Mouse (Mus musculus): ENCODE data around the gene Lypd6b. TPM values are rescaled to one million over a fixed set of nuclear protein-coding genes. Genes with fewer than 3 reads are reported as not detected.

The Lypd6b gene
- polyA plus RNA-seq, 1 experiment from 2014 or later = 1.0 TPM

DNA sequence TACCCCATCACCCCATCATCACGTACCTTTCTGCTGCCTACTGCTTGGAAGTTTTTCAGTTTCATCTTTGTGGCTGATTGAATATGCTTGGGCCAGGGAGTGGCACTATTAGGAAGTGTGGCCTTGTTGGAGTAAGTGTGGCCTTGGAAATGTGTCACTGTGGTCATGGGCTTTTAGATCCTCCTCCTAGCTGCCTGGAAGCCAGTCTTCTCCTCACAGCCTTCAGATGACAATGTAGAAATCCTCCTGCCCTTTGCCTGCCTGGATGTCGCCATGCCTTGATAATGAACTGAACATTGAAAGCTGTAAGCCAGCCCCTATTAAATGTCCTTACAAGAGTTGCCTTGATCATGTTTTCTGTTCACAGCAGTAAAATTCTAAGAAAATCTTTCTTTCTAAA, 174.5 kb downstream of the Lypd6b start:
- Histone ChIP-seq H3K9ac (no peak overlapping the region), H3K4me1 (replicated peaks) (no peaks in the 10 kb centered on the region), H3K36me3 (no peaks in the 10 kb centered on the region), H3K4me2 (no peak overlapping the region), H3K27ac (no peak overlapping the region), H3K4me3 (no peak overlapping the region), H3K27me3 (no peaks in the 10 kb centered on the region), H3K9me3 (replicated peaks) (no peaks in the 10 kb centered on the region)
- ATAC-seq (replicated peaks; ENCODE audit: insufficient number of reproducible peaks, insufficient read depth, low FRiP score, low read depth) = no peak
- WGBS = 83% methylated on average over 2 of the region's 2 CpGs

DNA sequence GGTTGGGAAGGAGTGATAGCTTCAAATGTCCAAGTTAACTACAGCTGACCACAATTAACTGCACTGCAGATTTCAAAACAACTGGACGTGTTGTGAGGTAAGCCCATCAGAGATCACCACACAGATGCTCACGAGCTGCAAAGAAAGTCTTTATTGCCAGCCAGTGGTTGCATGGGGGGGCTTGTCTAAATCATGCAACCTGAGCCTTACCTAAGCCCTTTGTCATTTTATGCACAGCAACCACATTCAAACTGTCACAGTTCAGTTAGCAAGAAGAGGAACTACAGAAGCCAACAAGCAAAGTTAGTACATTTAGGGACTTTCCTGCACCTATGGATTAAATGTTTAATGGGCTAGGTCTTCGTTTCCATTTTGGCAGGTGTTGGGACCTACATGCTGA, 177.4 kb downstream of the Lypd6b start:
- no peaks in the 10 kb centered on the region for H3K9me3 ChIP-seq (replicated peaks)
- H3K36me3 ChIP-seq = no peaks in the 10 kb centered on the region
- WGBS = 68% methylated on average over 3 of the region's 3 CpGs
- H3K27me3 ChIP-seq = no peaks in the 10 kb centered on the region
- H3K4me3 ChIP-seq = no peak overlapping the region
- H3K27ac ChIP-seq = no peak overlapping the region
- no peak for ATAC-seq (replicated peaks; ENCODE audit: insufficient number of reproducible peaks, insufficient read depth, low FRiP score, low read depth)
- H3K9ac ChIP-seq = no peak overlapping the region
- no peaks in the 10 kb centered on the region for H3K4me1 ChIP-seq (replicated peaks)
- H3K4me2 ChIP-seq = no peak overlapping the region

DNA sequence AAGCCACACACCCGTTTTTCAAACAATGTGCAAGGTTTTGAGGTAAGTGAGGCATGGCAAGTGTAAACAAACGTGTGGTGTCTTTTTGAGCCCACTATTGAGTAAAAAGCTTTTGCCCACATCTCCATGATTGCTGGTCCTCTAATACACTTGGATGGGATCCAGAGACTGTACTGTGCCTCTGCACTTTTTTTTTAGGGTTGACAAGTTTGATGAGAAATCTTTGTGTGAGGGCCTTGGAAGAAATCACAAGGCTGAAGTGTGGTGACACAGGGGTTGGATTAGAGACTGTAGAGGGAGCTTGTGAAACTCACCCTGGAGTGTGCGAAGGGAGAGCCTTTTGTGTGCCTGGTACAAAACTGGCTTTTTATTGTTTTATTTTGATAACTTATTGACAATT, 180.3 kb downstream of the Lypd6b start:
- no peak overlapping the region for H3K27ac ChIP-seq
- no peak overlapping the region for H3K4me3 ChIP-seq
- WGBS = 60% methylated on average over 3 of the region's 3 CpGs
- no peak overlapping the region for H3K4me2 ChIP-seq
- no peaks in the 10 kb centered on the region for H3K9me3 ChIP-seq (replicated peaks)
- H3K36me3 ChIP-seq = no peaks in the 10 kb centered on the region
- H3K4me1 ChIP-seq (replicated peaks) = no peaks in the 10 kb centered on the region
- ATAC-seq (replicated peaks; ENCODE audit: insufficient number of reproducible peaks, insufficient read depth, low FRiP score, low read depth) = no peak
- H3K27me3 ChIP-seq = no peaks in the 10 kb centered on the region
- no peak overlapping the region for H3K9ac ChIP-seq

DNA sequence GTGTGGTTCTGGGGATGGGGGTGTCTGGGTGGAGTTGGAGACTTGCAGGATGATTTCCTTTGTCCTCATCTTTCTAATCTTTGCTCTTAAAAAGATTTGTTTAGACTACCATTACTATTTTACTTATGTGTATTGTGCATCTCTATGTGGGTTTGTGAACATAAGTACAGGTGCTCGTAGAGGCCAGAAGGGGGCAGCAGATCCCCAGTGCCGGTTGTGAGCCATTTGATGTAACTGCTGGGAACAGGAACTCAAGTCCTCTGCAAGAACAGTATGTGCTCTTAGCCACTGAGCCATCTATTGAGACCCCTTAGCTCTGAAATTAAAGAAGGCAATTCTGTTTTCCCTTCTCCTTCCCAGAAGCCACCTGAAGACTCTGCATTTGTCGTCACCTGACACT, 183.5 kb downstream of the Lypd6b start:
- no peaks in the 10 kb centered on the region for H3K9me3 ChIP-seq (replicated peaks)
- no peak overlapping the region for H3K9ac ChIP-seq
- no peak overlapping the region for H3K4me3 ChIP-seq
- H3K4me1 ChIP-seq (replicated peaks) = peaks cover 2% of the 10 kb centered on the region; the same call in 1 of the 2 replicates
- no peaks in the 10 kb centered on the region for H3K36me3 ChIP-seq
- WGBS = 86% methylated on average over 3 of the region's 3 CpGs
- no peak overlapping the region for H3K27ac ChIP-seq
- no peaks in the 10 kb centered on the region for H3K27me3 ChIP-seq
- no peak for ATAC-seq (replicated peaks; ENCODE audit: insufficient number of reproducible peaks, insufficient read depth, low FRiP score, low read depth)
- no peak overlapping the region for H3K4me2 ChIP-seq

DNA sequence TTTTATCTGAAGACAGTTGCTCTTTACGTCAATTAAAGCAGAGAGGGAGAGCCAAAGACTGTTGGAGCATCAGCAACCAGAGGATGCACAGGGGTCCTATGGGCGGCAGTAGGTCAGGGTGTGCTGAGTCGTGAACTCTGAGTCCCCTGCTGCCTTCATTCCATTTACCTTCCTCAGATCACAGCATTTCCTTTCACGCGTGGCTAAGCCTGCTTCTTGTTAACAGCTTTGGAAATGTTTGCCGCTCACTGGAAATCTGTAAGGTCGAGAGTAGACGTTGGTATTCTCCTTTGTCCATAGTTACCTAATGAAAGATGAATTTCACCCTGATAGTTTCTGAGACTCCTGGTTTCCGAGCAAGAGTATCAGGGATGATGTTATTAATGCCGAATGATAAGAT, 191.1 kb downstream of the Lypd6b start:
- H3K4me2 ChIP-seq = no peak overlapping the region
- H3K27ac ChIP-seq = no peak overlapping the region
- WGBS = 63% methylated on average over 10 of the region's 10 CpGs
- ATAC-seq (replicated peaks; ENCODE audit: insufficient number of reproducible peaks, insufficient read depth, low FRiP score, low read depth) = no peak
- H3K27me3 ChIP-seq = no peaks in the 10 kb centered on the region
- H3K9ac ChIP-seq = no peak overlapping the region
- no peaks in the 10 kb centered on the region for H3K36me3 ChIP-seq
- H3K4me1 ChIP-seq (replicated peaks) = peaks cover 5% of the 10 kb centered on the region; the same call in 1 of the 2 replicates
- H3K9me3 ChIP-seq (replicated peaks) = no peaks in the 10 kb centered on the region
- no peak overlapping the region for H3K4me3 ChIP-seq

DNA sequence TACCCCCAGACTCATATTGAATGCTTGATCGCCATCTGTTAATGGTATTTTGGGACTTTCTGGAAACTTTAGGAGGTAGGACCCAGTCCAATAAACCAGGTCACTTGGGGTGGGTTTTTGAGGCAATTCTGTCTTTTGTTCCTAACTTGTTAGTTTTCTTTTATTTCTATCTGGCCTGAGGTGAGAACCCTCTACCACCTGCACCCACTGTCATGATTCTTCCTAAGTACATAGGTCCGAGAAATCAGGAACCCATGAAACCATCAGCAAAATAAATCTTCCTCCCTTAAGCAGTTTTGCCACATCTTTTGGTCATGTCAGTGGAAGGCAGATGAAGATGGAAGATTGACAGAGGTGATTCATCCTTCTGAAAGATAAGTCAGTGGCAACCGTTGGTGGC, 192.5 kb downstream of the Lypd6b start:
- H3K4me2 ChIP-seq = no peak overlapping the region
- H3K9me3 ChIP-seq (replicated peaks) = no peaks in the 10 kb centered on the region
- 84% methylated on average over 3 of the region's 3 CpGs for WGBS
- H3K4me1 ChIP-seq (replicated peaks) = 0 out of 2 replicates have a peak, but pooled peaks cover 3% of the 10 kb centered on the region
- H3K27ac ChIP-seq = no peak overlapping the region
- H3K4me3 ChIP-seq = no peak overlapping the region
- ATAC-seq (replicated peaks; ENCODE audit: insufficient number of reproducible peaks, insufficient read depth, low FRiP score, low read depth) = no peak
- no peak overlapping the region for H3K9ac ChIP-seq
- H3K36me3 ChIP-seq = no peaks in the 10 kb centered on the region
- no peaks in the 10 kb centered on the region for H3K27me3 ChIP-seq

DNA sequence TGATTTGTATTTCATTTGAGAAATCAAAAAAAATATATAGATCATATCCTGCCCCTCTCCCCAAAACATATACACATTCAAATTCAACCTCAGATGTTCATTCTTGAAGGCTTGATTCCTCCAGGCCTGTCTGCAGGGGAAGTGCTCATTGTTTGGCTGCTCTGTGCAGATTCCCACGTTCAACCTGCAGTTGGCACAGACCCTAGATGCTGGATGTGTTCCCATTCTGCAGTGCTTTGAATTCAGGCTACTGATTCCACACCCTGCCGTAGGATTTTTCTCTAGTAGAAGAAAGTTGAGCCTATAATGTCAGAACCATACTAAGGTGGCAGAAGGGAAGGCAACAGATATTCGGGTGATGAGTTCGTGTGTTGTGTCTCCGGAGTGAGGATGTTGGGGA, 195.5 kb downstream of the Lypd6b start:
- H3K4me2 ChIP-seq = no peak overlapping the region
- no peak overlapping the region for H3K9ac ChIP-seq
- 58% methylated on average over 5 of the region's 5 CpGs for WGBS
- ATAC-seq (replicated peaks; ENCODE audit: insufficient number of reproducible peaks, insufficient read depth, low FRiP score, low read depth) = no peak
- H3K4me1 ChIP-seq (replicated peaks) = 0 out of 2 replicates have a peak, but pooled peaks cover 3% of the 10 kb centered on the region
- no peaks in the 10 kb centered on the region for H3K36me3 ChIP-seq
- H3K27ac ChIP-seq = no peak overlapping the region
- H3K4me3 ChIP-seq = no peak overlapping the region
- H3K27me3 ChIP-seq = no peaks in the 10 kb centered on the region
- no peaks in the 10 kb centered on the region for H3K9me3 ChIP-seq (replicated peaks)

DNA sequence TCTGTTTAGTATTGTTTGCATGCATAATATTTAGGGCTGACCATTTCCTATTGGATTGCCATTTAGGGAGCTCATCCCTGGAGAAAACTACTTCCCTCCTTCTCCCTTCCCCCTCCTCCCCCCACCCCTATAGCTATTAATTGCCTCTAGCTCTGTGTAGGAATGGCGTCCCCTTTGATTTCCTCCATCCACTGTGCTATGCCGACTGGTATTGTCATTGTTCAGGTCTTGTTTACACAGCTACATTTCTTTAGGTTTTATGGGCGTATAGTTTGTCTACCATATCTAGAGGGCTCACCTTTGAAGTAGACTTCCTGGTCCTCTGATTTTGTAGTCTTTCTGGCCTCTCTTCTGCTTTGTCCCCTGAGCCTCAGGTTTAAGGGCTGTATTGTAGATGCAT, 197.3 kb downstream of the Lypd6b start:
- Histone ChIP-seq H3K9ac (no peak overlapping the region), H3K4me3 (no peak overlapping the region), H3K9me3 (replicated peaks) (no peaks in the 10 kb centered on the region), H3K4me1 (replicated peaks) (0 out of 2 replicates have a peak, but pooled peaks cover 3% of the 10 kb centered on the region), H3K27me3 (no peaks in the 10 kb centered on the region), H3K4me2 (no peak overlapping the region), H3K36me3 (no peaks in the 10 kb centered on the region), H3K27ac (no peak overlapping the region)
- ATAC-seq (replicated peaks; ENCODE audit: insufficient number of reproducible peaks, insufficient read depth, low FRiP score, low read depth) = no peak
- WGBS = 65% methylated on average over 3 of the region's 3 CpGs

DNA sequence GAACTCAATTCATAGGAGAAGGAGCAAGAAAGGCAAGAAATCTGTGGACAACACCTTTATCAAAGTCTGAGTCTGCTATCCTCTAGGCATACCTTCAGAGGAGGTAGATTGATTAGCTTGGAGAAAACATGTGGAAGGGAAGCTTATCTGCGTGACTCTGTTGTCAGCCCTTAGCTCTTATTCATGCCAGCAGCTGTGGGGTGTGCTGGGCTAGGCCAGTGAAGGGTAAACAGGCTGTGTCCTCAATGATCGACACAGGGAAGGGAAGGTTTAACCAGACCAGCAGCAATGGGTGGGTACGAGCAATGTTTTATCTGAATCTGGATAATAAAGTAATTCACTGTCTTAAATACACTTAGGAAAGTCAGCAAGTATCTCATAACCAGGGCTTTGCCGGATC, 208.4 kb downstream of the Lypd6b start:
- Histone ChIP-seq H3K4me1 (replicated peaks) (no peaks in the 10 kb centered on the region), H3K4me3 (no peak overlapping the region), H3K36me3 (no peaks in the 10 kb centered on the region), H3K9me3 (replicated peaks) (no peaks in the 10 kb centered on the region), H3K27me3 (no peaks in the 10 kb centered on the region), H3K9ac (no peak overlapping the region), H3K4me2 (no peak overlapping the region), H3K27ac (no peak overlapping the region)
- no peak for ATAC-seq (replicated peaks; ENCODE audit: insufficient number of reproducible peaks, insufficient read depth, low FRiP score, low read depth)
- WGBS = 46% methylated on average over 4 of the region's 4 CpGs

DNA sequence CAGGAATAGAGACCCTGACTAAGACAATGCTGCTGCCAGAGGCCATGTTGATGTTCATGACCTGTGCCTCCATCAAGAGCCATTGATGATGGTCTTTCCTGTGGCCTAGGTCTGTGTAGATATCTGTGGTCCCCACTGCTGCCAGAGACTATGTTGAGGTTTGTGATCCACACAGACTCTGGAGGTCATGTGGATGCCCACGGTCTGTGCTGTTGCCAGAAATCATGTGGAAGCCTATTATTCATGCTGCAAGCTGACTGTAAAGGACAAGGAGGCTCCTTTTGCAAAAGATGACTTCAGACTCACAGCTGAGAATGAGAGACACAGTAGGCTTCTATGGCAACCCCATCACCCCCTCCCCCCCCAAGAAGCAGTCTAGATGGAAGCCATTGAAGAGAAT, 209.7 kb downstream of the Lypd6b start:
- Histone ChIP-seq H3K27me3 (no peaks in the 10 kb centered on the region), H3K4me1 (replicated peaks) (no peaks in the 10 kb centered on the region), H3K36me3 (no peaks in the 10 kb centered on the region), H3K4me2 (no peak overlapping the region), H3K9ac (no peak overlapping the region), H3K9me3 (replicated peaks) (no peaks in the 10 kb centered on the region), H3K27ac (no peak overlapping the region), H3K4me3 (no peak overlapping the region)
- no peak for ATAC-seq (replicated peaks; ENCODE audit: insufficient number of reproducible peaks, insufficient read depth, low FRiP score, low read depth)
- WGBS = 76% methylated on average over 1 of the region's 1 CpGs

Data from heart, embryonic 15.5 days (tissue).